Mouse (Mus musculus) neural tube, embryonic 14.5 days (tissue): Measurements from ENCODE around the gene Pemt. TPM values are rescaled to one million over a fixed set of nuclear protein-coding genes. Genes with fewer than 3 reads are reported as not detected.

Experiments
- ATAC-seq: fragments of 200-750 bp; cut with Nextera tagmentation; 2 replicates; pipeline ENCODE4 v1.8.0; 2017; ENCODE audit warnings: low read depth, mild to moderate bottlenecking, moderate TSS enrichment, moderate library complexity
- H3K27ac ChIP-seq: fragments of 300-500 bp; sonication (generic); 2 replicates; pipeline ENCODE4 v1.5.1; 2014; ENCODE audit warnings: low read depth, mild to moderate bottlenecking, control low read depth, low read length, moderate library complexity, mixed read lengths
- H3K27me3 ChIP-seq: fragments of 300-500 bp; sonication (generic); 2 replicates; pipeline ENCODE4 v1.6.1; 2014; ENCODE audit warnings: low read length; ENCODE audit not compliant: control insufficient read depth, insufficient read depth
- H3K36me3 ChIP-seq: fragments of 300-500 bp; sonication (generic); 2 replicates; pipeline ENCODE4 v1.6.1; 2014; ENCODE audit warnings: low read length, mixed read lengths; ENCODE audit not compliant: control insufficient read depth, insufficient read depth
- H3K4me1 ChIP-seq: fragments of 300-500 bp; sonication (generic); 2 replicates; pipeline ENCODE4 v1.6.1; 2014; ENCODE audit warnings: low read length; ENCODE audit not compliant: control insufficient read depth, insufficient read depth
- H3K4me2 ChIP-seq: fragments of 300-500 bp; sonication (generic); 2 replicates; pipeline ENCODE4 v1.6.1; 2014; ENCODE audit warnings: mild to moderate bottlenecking, low read depth, low read length, control low read depth
- H3K4me3 ChIP-seq: fragments of 300-500 bp; sonication (generic); 2 replicates; pipeline ENCODE4 v1.5.1; 2014; ENCODE audit warnings: low read depth, low read length, control low read depth, mixed read lengths
- H3K9ac ChIP-seq: fragments of 300-500 bp; sonication (generic); replicated peaks from 2 replicates; pipeline ENCODE4 v1.6.1; 2014; ENCODE audit warnings: low read depth, mild to moderate bottlenecking, control low read depth, low read length, mixed read lengths
- H3K9me3 ChIP-seq: fragments of 300-500 bp; sonication (generic); 2 replicates; pipeline ENCODE4 v1.6.1; 2016; ENCODE audit warnings: low read length; ENCODE audit not compliant: control insufficient read depth
- WGBS: fragments of 180-500 bp; shearing (Covaris S2); extraction: QIAGEN DNeasy Blood & Tissue Kit; methylation state at CpG from one replicate; pipeline ENCODE4 v1.1.7; 2014; 5-methylcytosine and 5-hydroxymethylcytosine counted together
- polyA plus RNA-seq: library from polyadenylated mRNA; unstranded; fragments of >200 nt; fragmentation: Nextera tagmentation; extraction: Ambion mirVana; gene quantifications from 2 replicates; pipeline ENCODE4 v1.2.1, GENCODE M21; 2014

The Pemt gene
- polyA plus RNA-seq, 1 experiment from 2014 or later, result 9.3 TPM

DNA sequence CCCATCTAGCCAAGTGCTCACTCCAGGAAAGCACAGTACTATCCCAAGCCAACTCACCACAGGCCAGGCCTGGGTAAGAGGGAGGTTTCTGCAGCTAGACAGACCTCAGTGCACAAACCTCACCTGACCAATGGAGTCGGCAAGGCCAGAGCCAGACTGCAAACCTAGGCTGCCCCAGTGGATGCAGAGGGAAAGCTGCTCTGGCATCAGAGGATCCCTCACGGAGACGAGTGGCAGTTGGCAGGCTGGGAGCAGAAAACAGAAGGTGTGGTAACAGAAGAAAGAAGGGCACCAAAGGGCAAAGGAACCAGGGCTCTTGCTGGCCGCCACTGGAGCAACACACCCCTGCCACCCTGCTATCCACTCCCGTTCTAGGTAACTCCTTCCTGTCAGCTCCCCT is 20.1 kb downstream of the Pemt start:
- 90% methylated on average over 5 of the region's 5 CpGs for WGBS
- Histone ChIP-seq H3K4me1 (no peaks in the 10 kb centered on the region), H3K36me3 (no peaks in the 10 kb centered on the region), H3K4me2 (no peak overlapping the region), H3K27me3 (no peaks in the 10 kb centered on the region), H3K27ac (no peak overlapping the region), H3K4me3 (no peak overlapping the region), H3K9ac (no peak overlapping the region), H3K9me3 (no peaks in the 10 kb centered on the region)
- no peak for ATAC-seq

DNA sequence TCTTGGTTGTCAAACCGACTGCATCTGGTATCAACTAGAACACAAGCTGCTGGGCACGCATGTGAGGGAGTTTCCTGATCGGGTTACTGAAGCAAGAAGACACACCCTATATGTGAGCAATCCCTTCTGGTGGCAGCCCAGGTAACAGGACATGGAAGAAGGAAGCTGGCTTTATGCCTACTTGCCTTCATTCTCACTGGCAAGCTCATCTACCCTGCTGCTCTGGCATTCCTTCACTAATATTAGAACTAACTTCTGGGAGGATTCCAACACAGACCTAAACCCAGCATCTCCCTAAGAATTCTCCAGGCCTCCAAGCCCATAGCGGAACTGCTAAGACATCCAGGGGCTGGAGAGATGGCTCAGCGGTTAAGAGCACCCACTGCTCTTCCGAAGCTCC is 25.1 kb downstream of the Pemt start:
- ATAC-seq, result no peak
- 91% methylated on average over 6 of the region's 6 CpGs for WGBS
- no peaks in the 10 kb centered on the region for H3K36me3 ChIP-seq

DNA sequence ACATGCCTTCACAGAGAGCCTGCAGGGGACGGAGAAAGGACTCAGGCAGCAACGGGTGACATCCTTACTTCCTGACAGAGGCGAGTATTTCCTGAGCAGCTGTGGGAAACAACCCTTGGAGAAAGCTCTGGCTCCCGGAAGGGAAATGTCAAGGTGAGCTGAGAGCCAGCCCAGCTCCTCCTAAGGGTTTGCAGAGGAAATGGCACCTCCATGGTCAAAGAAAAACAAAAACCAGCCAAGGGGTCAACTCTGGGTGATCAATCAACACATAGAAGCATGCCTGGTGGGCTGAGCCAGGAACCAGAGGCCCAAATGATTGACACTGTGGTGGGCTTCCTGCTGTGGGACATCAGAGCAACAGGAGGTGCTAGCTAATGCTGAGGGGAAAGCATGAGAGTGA is 29.6 kb downstream of the Pemt start:
- H3K4me1 ChIP-seq, result no peaks in the 10 kb centered on the region
- no peak for ATAC-seq
- no peak overlapping the region for H3K4me2 ChIP-seq
- no peaks in the 10 kb centered on the region for H3K9me3 ChIP-seq
- no peaks in the 10 kb centered on the region for H3K27me3 ChIP-seq
- H3K27ac ChIP-seq, result no peak overlapping the region
- H3K9ac ChIP-seq, result no peak overlapping the region
- 64% methylated on average over 4 of the region's 4 CpGs for WGBS
- no peaks in the 10 kb centered on the region for H3K36me3 ChIP-seq
- H3K4me3 ChIP-seq, result no peak overlapping the region

More for the DNA sequence above, 25.1 kb downstream of the Pemt start:
- Histone ChIP-seq H3K9me3 (no peaks in the 10 kb centered on the region), H3K4me1 (no peaks in the 10 kb centered on the region), H3K4me3 (no peak overlapping the region), H3K4me2 (no peak overlapping the region), H3K27ac (no peak overlapping the region), H3K9ac (no peak overlapping the region), H3K27me3 (no peaks in the 10 kb centered on the region)

DNA sequence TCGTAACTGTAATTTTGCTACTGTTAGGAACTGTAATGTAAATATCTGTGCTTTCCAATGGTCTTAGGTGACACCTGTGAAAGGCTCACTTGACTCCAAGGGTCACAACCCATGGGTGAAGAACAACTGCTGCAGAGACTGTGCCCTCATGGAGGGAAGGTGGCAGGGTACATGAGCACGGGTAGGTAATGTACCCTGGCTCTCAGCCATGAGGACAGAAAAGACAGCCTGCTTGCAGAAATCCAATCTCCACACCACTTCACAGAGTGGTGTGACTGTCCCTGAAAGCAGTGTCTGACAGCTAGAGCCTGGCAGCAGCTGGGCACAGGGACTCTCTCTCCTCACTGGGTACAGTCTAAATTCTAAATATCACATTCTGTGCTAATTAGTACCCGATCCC is 34.8 kb downstream of the Pemt start:
- no peak overlapping the region for H3K9ac ChIP-seq
- H3K4me3 ChIP-seq, result no peak overlapping the region
- no peak overlapping the region for H3K4me2 ChIP-seq
- no peaks in the 10 kb centered on the region for H3K27me3 ChIP-seq
- no peaks in the 10 kb centered on the region for H3K36me3 ChIP-seq
- no peaks in the 10 kb centered on the region for H3K9me3 ChIP-seq
- WGBS, result 84% methylated on average over 3 of the region's 3 CpGs
- ATAC-seq, result no peak
- H3K27ac ChIP-seq, result no peak overlapping the region
- peaks cover 3% of the 10 kb centered on the region; the same call in 1 of the 2 replicates for H3K4me1 ChIP-seq

DNA sequence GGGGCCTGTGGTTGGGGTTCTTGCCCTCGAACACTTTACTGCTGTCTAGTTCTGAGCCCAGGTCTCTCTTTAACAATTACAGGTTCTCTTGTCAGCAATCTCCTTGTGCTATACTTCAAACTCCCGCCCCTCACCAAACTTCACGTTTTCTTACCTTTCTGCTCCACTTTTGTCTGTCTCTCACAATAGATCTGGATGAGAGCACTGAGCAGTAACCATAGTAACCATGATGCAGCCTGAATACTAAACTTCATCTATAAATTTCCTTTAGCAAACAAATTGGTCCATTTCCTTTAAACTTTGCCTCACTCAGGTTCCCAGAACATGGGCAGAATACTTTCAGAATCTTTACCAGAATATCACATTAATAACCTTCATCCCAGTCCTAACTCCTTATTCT is 36.8 kb downstream of the Pemt start:
- Histone ChIP-seq H3K9ac (no peak overlapping the region), H3K9me3 (no peaks in the 10 kb centered on the region), H3K27ac (no peak overlapping the region), H3K4me3 (no peak overlapping the region), H3K27me3 (no peaks in the 10 kb centered on the region), H3K4me2 (no peak overlapping the region), H3K4me1 (peaks cover 3% of the 10 kb centered on the region; the same call in 1 of the 2 replicates), H3K36me3 (no peaks in the 10 kb centered on the region)
- 42% methylated on average over 3 of the region's 3 CpGs for WGBS
- ATAC-seq, result no peak

DNA sequence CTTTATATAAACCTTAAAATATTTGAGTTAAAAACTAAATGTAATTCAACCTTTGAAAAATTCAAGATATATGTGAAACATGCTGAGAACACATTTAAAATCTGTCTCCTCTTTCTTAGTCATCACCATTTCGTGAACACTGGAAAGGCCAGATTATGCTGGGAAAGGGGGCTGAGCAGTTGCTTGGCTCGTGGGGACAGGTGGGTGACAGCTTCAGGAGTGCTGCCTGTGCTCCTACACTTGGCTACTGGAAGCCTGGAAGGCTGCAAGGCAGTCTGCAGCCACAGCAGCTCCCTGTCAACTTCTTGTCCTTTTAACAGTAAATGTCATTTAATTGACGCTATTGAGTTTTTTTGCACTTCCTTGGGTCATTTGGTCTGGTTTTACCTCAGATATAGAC is 40.4 kb downstream of the Pemt start:
- H3K36me3 ChIP-seq, result no peaks in the 10 kb centered on the region
- no peaks in the 10 kb centered on the region for H3K9me3 ChIP-seq
- H3K4me1 ChIP-seq, result peaks cover 3% of the 10 kb centered on the region; the same call in 1 of the 2 replicates
- no peak overlapping the region for H3K9ac ChIP-seq
- no peak for ATAC-seq
- no peaks in the 10 kb centered on the region for H3K27me3 ChIP-seq
- H3K4me2 ChIP-seq, result no peak overlapping the region
- no peak overlapping the region for H3K4me3 ChIP-seq
- 81% methylated on average over 3 of the region's 3 CpGs for WGBS
- no peak overlapping the region for H3K27ac ChIP-seq

DNA sequence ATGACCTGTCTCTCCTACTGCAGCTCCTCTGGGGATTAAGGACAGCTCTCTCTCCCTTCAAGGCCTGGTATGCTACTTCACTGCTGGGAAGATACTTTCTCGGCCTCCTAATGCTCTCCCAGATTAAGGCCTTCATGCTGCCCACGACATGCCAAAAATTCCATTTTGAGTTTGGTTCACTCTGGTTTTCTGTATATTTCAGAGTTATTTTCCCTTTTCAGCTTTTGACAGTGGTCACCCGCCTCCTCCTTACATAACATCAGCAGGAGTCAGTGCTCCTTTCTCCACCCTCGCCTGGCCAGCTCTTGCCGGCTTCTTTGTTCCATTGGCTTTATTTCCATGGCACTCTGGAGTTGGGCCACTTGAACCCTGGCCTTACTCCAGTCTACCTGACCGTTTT is 41.6 kb downstream of the Pemt start:
- no peak overlapping the region for H3K9ac ChIP-seq
- ATAC-seq, result no peak
- H3K27ac ChIP-seq, result no peak overlapping the region
- no peaks in the 10 kb centered on the region for H3K36me3 ChIP-seq
- no peak overlapping the region for H3K4me3 ChIP-seq
- no peaks in the 10 kb centered on the region for H3K27me3 ChIP-seq
- H3K4me2 ChIP-seq, result no peak overlapping the region
- no peaks in the 10 kb centered on the region for H3K9me3 ChIP-seq
- H3K4me1 ChIP-seq, result peaks cover 2% of the 10 kb centered on the region; the same call in 1 of the 2 replicates
- 75% methylated on average over 6 of the region's 6 CpGs for WGBS

DNA sequence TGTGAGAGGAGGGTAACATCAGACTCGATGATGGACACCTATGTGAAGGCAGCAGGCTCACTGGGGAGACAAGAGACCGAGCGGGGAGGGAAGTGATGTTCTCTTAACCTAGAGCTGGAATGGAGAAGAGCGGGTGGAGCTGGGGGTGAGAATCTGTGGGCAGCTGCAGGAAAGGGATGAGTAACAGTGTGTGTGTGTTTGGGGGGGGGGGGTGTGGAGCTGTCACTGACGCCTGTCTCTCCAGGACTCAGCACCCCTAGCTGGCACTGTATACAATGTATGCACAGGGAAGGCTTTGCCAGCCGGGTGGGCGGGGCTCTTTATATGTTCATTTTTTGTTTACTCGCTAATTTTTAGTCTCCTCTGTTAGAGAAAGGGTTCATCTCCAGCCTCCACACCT is 42.5 kb downstream of the Pemt start:
- 93% methylated on average over 7 of the region's 8 CpGs for WGBS
- Histone ChIP-seq H3K4me1 (no peaks in the 10 kb centered on the region; the same call in 1 of the 2 replicates), H3K27me3 (no peaks in the 10 kb centered on the region), H3K27ac (no peak overlapping the region), H3K36me3 (no peaks in the 10 kb centered on the region), H3K4me3 (no peak overlapping the region), H3K9me3 (no peaks in the 10 kb centered on the region), H3K9ac (no peak overlapping the region), H3K4me2 (no peak overlapping the region)
- ATAC-seq, result no peak

DNA sequence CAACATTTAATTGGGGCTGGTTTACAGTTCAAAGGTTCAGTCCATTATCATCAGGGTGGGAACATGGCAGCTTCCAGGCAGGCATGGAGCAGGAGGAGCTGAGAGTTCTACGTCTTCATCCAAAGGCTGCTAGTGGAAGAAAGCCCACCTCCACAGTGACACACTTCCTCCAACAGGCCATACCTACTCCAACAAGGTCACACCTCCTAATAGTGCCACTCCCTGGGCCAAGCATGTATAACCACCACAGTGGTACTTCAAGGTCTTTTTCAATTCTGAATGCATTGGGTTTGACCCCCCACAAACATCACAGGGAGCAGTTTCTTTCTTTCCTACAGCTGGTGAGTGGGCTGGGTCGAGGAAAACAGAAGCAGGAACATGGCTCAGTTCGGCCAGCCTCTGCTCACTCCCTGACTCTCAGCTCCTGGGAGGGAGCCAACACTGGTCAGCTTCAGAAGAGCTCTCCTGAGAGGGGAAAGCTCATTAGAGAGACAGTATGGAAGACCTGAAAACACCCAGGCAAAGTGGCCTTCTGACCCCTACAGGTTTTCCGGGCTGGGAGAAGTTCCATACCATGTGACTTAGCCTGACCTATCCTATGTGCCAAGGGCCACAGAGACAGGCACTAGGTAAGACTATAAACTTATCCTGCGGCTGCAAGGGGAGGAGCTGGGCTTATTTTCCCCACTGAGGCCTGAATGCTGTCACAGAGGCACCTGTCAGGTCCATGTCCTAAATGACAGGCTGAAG is 44.9 kb downstream of the Pemt start:
- no peaks in the 10 kb centered on the region for H3K4me1 ChIP-seq
- no peaks in the 10 kb centered on the region for H3K9me3 ChIP-seq
- no peak for ATAC-seq
- H3K4me2 ChIP-seq, result no peak overlapping the region
- H3K9ac ChIP-seq, result no peak overlapping the region
- no peak overlapping the region for H3K4me3 ChIP-seq
- H3K36me3 ChIP-seq, result no peaks in the 10 kb centered on the region
- WGBS, result 83% methylated on average over 5 of the region's 5 CpGs
- H3K27ac ChIP-seq, result no peak overlapping the region
- H3K27me3 ChIP-seq, result no peaks in the 10 kb centered on the region
